Mouse (Mus musculus) midbrain, embryonic 12.5 days (tissue): ENCODE measurements around the gene Foxg1. TPM values are rescaled to one million over a fixed set of nuclear protein-coding genes. Genes with fewer than 3 reads are reported as not detected.
A peak's percentile ranks its signal among the peaks of the same experiment; 100 is the strongest.

Experiments used
- ATAC-seq: fragments of 200-750 bp; cut with Nextera tagmentation; 2 replicates; pipeline ENCODE4 v1.8.0; 2017; ENCODE audit warnings: low read depth, moderate TSS enrichment, moderate library complexity; ENCODE audit not compliant: low FRiP score
- H3K27ac ChIP-seq: fragments of 300-500 bp; sonication (generic); replicated peaks from 2 replicates; pipeline ENCODE4 v1.5.1; 2016; ENCODE audit warnings: mild to moderate bottlenecking
- H3K27me3 ChIP-seq: fragments of 300-500 bp; sonication (generic); 2 replicates; pipeline ENCODE4 v1.6.1; 2016; ENCODE audit warnings: mild to moderate bottlenecking
- H3K36me3 ChIP-seq: fragments of 300-500 bp; sonication (generic); 2 replicates; pipeline ENCODE4 v1.6.1; 2016
- H3K4me1 ChIP-seq: fragments of 300-500 bp; sonication (generic); 2 replicates; pipeline ENCODE4 v1.6.1; 2016
- H3K4me2 ChIP-seq: fragments of 300-500 bp; sonication (generic); replicated peaks from 2 replicates; pipeline ENCODE4 v1.6.1; 2016; ENCODE audit warnings: mild to moderate bottlenecking, moderate library complexity
- H3K4me3 ChIP-seq: fragments of 300-500 bp; sonication (generic); 2 replicates; pipeline ENCODE4 v1.5.1; 2016; ENCODE audit warnings: mild to moderate bottlenecking
- H3K9ac ChIP-seq: fragments of 300-500 bp; sonication (generic); replicated peaks from 2 replicates; pipeline ENCODE4 v1.6.1; 2016; ENCODE audit warnings: mild to moderate bottlenecking, moderate library complexity
- H3K9me3 ChIP-seq: fragments of 300-500 bp; sonication (generic); 2 replicates; pipeline ENCODE4 v1.6.1; 2016; ENCODE audit warnings: mild to moderate bottlenecking
- WGBS: fragments of 180-500 bp; shearing (Covaris S2); methylation state at CpG from one replicate; pipeline ENCODE4 v1.1.7; 2016; 5-methylcytosine and 5-hydroxymethylcytosine counted together
- polyA plus RNA-seq: library from polyadenylated mRNA; unstranded; fragments of >200 nt; fragmentation: Nextera tagmentation; extraction: Ambion mirVana; gene quantifications from 2 replicates; pipeline ENCODE4 v1.2.1, GENCODE M21; 2016

Foxg1 gene
- polyA plus RNA-seq, 1 experiment from 2014 or later, result 4.6 TPM

DNA sequence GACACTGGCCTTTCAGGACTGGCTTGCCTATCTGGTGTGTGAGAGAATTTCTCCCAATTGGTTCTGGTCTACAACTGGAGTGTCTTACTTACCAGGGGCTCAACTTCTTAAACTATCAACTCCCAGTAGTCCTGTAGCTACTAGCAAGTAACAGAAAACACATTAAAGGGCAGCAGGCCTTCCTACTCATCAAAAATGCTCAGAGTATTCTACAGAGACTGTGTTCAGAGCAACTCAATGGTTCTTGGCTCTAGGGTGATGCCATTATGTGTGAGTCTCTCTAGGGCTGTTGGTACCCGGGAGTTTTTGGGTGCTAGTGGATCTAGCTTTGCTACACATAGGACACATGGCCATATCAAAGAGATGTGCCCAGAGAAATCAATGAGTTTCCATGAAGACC is 3.5 kb upstream of the Foxg1 start:
- Histone ChIP-seq H3K9ac (no peak overlapping the region), H3K4me3 (no peak overlapping the region), H3K4me2 (no peak overlapping the region), H3K36me3 (no peaks in the 10 kb centered on the region), H3K27me3 (peaks cover 89% of the 10 kb centered on the region), H3K4me1 (peaks cover 5% of the 10 kb centered on the region), H3K9me3 (no peaks in the 10 kb centered on the region), H3K27ac (no peak overlapping the region)
- ATAC-seq, result no peak
- WGBS, result 0% methylated on average over 1 of the region's 1 CpGs

DNA sequence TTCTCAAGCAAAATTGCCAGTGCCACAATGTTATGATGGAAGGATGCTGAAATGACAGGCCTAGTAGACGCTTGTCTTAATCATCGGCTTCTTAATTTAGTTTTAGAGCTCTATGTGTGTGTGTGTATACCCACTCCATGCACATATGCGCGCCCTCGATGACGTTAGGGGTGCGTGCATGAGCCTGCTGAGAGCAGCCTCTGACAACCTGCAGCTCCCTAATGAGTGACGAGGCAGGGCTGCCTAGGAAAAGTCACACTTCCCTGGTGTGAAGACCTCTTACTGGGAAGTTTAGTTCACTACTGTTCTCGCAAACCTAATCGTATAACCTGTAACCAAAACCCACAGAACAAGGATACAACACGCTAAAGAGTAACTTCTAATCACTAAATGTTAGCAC is 3.0 kb upstream of the Foxg1 start:
- no peak overlapping the region for H3K9ac ChIP-seq

DNA sequence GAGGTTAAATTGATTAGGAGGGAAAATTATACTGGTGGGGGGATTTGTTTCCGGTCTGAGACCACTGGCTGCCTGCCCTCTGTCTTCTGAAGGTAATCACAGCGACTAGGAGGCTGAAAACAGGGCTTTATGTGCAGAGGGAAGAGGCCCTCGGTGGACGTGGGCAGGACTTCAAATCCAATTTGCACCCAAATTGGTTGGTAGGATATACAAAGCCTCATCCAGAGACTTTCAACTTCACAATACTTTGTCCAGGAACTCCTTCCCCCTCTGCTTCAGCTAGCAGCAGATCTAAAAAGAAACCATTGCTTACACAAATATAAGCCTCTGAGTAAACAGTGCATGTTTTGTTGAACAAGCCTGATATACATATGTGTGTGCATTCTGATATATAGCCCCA is 2.0 kb upstream of the Foxg1 start:
- Histone ChIP-seq H3K27ac (no peak overlapping the region), H3K9ac (no peak overlapping the region), H3K9me3 (no peaks in the 10 kb centered on the region), H3K27me3 (peaks cover 95% of the 10 kb centered on the region), H3K4me3 (no peak overlapping the region), H3K4me1 (peaks cover 6% of the 10 kb centered on the region), H3K36me3 (no peaks in the 10 kb centered on the region), H3K4me2 (no peak overlapping the region)
- no peak for ATAC-seq
- 0% methylated on average over 4 of the region's 4 CpGs for WGBS

More for the DNA sequence above, 3.0 kb upstream of the Foxg1 start:
- Histone ChIP-seq H3K9me3 (no peaks in the 10 kb centered on the region), H3K4me2 (no peak overlapping the region), H3K4me1 (peaks cover 6% of the 10 kb centered on the region), H3K36me3 (no peaks in the 10 kb centered on the region), H3K27ac (no peak overlapping the region), H3K27me3 (peaks cover 90% of the 10 kb centered on the region), H3K4me3 (no peak overlapping the region)
- WGBS, result 3% methylated on average over 11 of the region's 11 CpGs
- no peak for ATAC-seq

DNA sequence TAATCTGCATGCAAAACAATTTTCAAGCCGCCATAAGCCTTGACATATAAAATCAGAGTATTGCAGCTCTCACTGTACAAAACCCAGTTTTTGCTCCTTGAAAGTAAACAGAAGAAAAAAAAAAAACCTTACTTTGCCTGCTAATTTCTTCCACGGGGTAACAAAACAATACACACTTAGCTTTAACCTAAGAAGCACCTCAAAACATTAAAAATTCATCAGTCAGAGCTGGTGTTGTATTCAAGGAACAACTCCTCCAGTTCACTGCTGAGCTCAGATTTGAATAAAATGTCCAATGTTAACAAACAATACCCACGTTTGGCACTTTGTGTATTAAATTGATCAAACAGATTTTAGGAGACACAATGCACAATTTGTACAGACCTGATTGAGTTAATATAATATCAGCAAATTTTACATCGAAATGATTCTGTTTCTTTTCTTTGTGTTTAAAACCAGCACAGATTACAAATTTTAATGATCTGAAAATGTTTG is 1.4 kb upstream of the Foxg1 start:
- H3K27me3 ChIP-seq, result peaks cover 95% of the 10 kb centered on the region
- no peak overlapping the region for H3K4me2 ChIP-seq
- 1% methylated on average over 4 of the region's 4 CpGs for WGBS
- H3K4me1 ChIP-seq, result peaks cover 6% of the 10 kb centered on the region
- no peaks in the 10 kb centered on the region for H3K36me3 ChIP-seq
- H3K4me3 ChIP-seq, result no peak overlapping the region
- H3K27ac ChIP-seq, result no peak overlapping the region
- no peaks in the 10 kb centered on the region for H3K9me3 ChIP-seq
- ATAC-seq, result no peak
- no peak overlapping the region for H3K9ac ChIP-seq

DNA sequence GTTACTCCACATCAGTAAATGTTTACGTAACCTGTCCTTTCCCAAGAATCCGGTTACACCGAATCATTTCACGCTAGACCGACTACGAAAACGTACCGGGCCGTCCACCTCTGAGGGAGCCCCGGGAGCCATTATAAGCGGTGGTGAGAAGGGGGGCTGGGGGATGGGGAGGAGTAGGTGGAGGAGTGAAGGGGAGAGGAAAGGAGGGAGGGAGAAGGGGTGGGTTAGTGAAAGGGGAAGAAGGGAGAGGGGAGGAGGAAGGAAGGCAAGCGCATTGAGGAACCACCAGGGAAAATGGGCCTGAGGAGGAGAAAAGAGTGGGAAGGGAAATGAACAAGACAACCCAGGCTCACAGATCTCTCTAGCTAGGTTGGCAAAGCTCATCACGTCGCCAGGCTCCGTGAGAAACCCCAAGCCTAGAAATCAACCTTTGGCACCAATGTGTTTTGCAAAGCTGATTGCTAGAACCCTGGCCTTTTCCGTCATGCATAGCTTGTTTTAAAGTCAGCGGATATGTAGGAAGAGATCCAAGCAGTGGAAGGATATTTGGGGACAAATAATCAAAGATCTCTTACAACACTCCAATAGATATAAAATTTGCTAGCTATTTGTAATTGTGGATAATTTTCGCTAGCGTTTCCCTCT is 617 bp upstream of the Foxg1 start:
- Histone ChIP-seq H3K9ac (no peak overlapping the region), H3K4me3 (no peak overlapping the region)

DNA sequence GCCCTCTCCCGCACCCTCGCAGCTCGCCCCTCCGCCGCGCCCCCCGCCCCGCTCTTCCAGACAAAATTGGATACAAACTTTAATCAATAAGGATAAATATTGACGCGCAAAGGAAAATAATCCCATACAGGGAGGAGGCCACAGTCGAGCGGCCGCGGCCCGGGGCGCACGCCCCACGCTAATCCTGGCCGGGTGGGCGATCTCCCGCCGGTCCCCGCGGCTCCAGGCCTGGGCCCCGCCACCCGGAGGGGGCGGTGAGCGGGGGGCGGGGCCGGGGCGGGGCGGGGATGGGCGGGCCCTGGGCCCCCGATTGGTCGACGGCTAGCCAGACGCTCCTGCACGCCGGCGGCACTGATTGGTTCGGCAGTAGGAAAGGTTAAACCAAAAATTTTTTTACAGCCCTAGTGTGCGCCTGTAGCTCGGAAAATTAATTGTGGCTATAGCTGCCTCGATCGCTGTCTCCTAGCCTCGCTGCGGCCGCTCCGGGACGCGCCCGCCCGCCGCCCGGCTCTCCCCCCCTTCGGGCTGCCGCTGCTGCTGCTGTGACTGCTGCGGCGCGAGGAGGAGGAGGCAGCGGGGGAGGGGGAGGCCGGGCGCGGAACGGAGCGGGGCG is 1.2 kb downstream of the Foxg1 start:
- ATAC-seq, result peak; percentile 90
- Histone ChIP-seq H3K9ac (no peak overlapping the region), H3K36me3 (no peaks in the 10 kb centered on the region), H3K4me1 (peaks cover 6% of the 10 kb centered on the region; the same call in 1 of the 2 replicates), H3K4me2 (peak overlapping the region; percentile 56), H3K27ac (no peak overlapping the region), H3K27me3 (peaks cover 77% of the 10 kb centered on the region), H3K9me3 (no peaks in the 10 kb centered on the region), H3K4me3 (peak overlapping the region; percentile 45)
- WGBS, result under 1% methylated on average over 53 of the region's 67 CpGs

More for the DNA sequence above, 617 bp upstream of the Foxg1 start:
- peaks cover 88% of the 10 kb centered on the region for H3K27me3 ChIP-seq
- peaks cover 6% of the 10 kb centered on the region; the same call in 1 of the 2 replicates for H3K4me1 ChIP-seq
- H3K9me3 ChIP-seq, result no peaks in the 10 kb centered on the region
- H3K36me3 ChIP-seq, result no peaks in the 10 kb centered on the region
- H3K27ac ChIP-seq, result no peak overlapping the region
- no peak overlapping the region for H3K4me2 ChIP-seq
- no peak for ATAC-seq
- WGBS, result under 1% methylated on average over 19 of the region's 19 CpGs

DNA sequence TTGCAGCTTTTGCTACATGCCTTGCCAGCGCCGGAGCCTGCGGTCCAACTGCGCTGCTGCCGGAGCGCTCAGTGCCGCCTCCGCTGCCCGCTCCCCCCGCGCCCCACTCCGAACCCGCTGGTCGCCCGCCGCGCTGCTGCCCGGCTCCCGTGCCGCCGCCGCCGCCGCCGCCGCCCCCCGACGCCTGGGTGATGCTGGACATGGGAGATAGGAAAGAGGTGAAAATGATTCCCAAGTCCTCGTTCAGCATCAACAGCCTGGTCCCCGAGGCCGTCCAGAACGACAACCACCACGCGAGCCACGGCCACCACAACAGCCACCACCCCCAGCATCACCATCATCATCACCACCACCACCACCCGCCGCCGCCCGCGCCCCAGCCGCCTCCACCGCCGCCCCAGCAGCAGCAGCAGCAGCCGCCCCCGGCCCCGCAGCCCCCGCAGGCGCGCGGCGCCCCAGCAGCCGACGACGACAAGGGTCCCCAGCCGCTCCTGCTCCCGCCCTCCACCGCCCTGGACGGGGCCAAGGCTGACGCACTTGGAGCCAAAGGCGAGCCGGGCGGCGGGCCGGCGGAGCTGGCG is 1.9 kb downstream of the Foxg1 start:
- ATAC-seq, result no peak
- WGBS, result 2% methylated on average over 48 of the region's 66 CpGs
- peaks cover 69% of the 10 kb centered on the region for H3K27me3 ChIP-seq
- peak overlapping the region; percentile 56 for H3K27ac ChIP-seq
- H3K36me3 ChIP-seq, result no peaks in the 10 kb centered on the region
- H3K4me1 ChIP-seq, result peaks cover 6% of the 10 kb centered on the region; the same call in 1 of the 2 replicates
- H3K9me3 ChIP-seq, result no peaks in the 10 kb centered on the region
- H3K4me2 ChIP-seq, result peak overlapping the region; percentile 56
- H3K9ac ChIP-seq, result 0 out of 2 replicates have a peak overlapping the region, but pooled peaks have one; percentile 34
- H3K4me3 ChIP-seq, result peak overlapping the region; percentile 45

DNA sequence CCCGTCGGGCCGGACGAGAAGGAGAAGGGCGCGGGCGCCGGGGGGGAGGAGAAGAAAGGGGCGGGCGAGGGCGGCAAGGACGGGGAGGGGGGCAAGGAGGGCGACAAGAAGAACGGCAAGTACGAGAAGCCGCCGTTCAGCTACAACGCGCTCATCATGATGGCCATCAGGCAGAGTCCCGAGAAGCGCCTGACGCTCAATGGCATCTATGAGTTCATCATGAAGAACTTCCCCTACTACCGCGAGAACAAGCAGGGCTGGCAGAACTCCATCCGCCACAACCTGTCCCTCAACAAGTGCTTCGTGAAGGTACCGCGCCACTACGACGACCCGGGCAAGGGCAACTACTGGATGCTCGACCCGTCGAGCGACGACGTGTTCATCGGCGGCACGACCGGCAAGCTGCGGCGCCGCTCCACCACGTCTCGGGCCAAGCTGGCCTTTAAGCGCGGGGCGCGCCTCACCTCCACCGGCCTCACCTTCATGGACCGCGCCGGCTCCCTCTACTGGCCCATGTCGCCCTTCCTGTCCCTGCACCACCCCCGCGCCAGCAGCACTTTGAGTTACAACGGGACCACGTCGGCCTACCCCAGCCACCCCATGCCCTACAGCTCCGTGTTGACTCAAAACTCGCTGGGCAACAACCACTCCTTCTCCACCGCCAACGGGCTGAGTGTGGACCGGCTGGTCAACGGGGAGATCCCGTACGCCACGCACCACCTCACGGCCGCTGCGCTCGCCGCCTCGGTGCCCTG is 2.6 kb downstream of the Foxg1 start, which contains the start of gene Gm43517:
TSS of gene Gm43517 (plus strand) at position 299 of the 755 bp plus-strand sequence.
- H3K9ac ChIP-seq, result 0 out of 2 replicates have a peak within 1 kb of the TSS, but pooled peaks have one; percentile 34
- H3K4me2 ChIP-seq, result peak within 1 kb of the TSS; percentile 56
- H3K9me3 ChIP-seq, result no peaks in the 10 kb centered on the region
- peaks cover 6% of the 10 kb centered on the region; the same call in 1 of the 2 replicates for H3K4me1 ChIP-seq
- peak within 1 kb of the TSS; percentile 45 for H3K4me3 ChIP-seq
- 0 out of 2 replicates have a peak, but pooled peaks have one; percentile 9 for ATAC-seq
- 1% methylated on average over 73 of the region's 75 CpGs for WGBS
- no peaks in the 10 kb centered on the region for H3K36me3 ChIP-seq
- peaks cover 68% of the 10 kb centered on the region for H3K27me3 ChIP-seq
- H3K27ac ChIP-seq, result peak within 1 kb of the TSS; percentile 56

DNA sequence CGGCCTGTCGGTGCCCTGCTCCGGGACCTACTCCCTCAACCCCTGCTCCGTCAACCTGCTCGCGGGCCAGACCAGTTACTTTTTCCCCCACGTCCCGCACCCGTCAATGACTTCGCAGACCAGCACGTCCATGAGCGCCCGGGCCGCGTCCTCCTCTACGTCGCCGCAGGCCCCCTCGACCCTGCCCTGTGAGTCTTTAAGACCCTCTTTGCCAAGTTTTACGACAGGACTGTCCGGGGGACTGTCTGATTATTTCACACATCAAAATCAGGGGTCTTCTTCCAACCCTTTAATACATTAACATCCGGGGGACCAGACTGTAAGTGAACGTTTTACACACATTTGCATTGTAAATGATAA is 3.2 kb downstream of the Foxg1 start:
- H3K4me2 ChIP-seq, result 0 out of 2 replicates have a peak overlapping the region, but pooled peaks have one; percentile 10
- WGBS, result under 1% methylated on average over 23 of the region's 23 CpGs
- no peak for ATAC-seq

DNA sequence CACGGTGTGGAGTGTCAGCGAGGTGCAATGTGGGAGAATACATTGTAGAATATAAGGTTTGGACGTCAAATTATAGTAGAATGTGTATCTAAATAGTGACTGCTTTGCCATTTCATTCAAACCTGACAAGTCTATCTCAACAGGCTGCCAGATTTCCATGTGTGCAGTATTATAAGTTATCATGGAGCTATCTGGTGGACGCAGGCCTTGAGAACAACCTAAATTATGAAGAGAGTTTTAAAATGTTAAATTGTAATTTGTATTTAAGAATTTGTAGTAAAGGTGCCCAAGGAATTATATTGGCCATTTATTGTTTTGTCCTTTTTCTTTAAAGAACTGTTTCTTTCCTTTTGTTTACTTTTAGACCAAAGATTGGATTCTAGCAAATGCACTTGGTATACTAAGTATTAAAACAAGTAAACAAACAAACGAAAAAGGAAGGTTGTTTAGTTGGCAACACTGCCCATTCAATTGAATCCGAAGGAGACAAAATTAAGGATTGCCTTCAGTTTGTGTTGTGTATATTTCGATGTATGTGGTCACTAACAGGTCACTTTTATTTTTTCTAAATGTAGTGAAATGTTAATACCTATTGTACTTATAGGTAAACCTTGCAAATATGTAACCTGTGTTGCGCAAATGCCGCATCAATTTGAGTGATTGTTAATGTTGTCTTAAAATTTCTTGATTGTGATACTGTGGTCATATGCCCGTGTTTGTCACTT is 3.8 kb downstream of the Foxg1 start:
- Histone ChIP-seq H3K4me3 (peak overlapping the region; percentile 45; the same call in 1 of the 2 replicates), H3K9ac (no peak overlapping the region), H3K36me3 (no peaks in the 10 kb centered on the region), H3K27ac (no peak overlapping the region), H3K4me1 (peaks cover 6% of the 10 kb centered on the region; the same call in 1 of the 2 replicates), H3K27me3 (peaks cover 69% of the 10 kb centered on the region), H3K9me3 (no peaks in the 10 kb centered on the region), H3K4me2 (no peak overlapping the region)
- ATAC-seq, result no peak
- WGBS, result 12% methylated on average over 10 of the region's 10 CpGs

More for the DNA sequence above, 3.2 kb downstream of the Foxg1 start:
- Histone ChIP-seq H3K4me3 (peak overlapping the region; percentile 45), H3K9me3 (no peaks in the 10 kb centered on the region), H3K4me1 (peaks cover 6% of the 10 kb centered on the region; the same call in 1 of the 2 replicates), H3K36me3 (no peaks in the 10 kb centered on the region), H3K27ac (peak overlapping the region; percentile 15), H3K9ac (no peak overlapping the region), H3K27me3 (peaks cover 67% of the 10 kb centered on the region)
